Mouse (Mus musculus) G1E (cell line): ENCODE measurements at regions not wholly inside any gene's neighbourhood (a gene's known extent, or its start where the extent isn't known, plus 50 kb on each side); places are given as distances from the start of the nearest gene placed in this dataset.

Experiments
- ATAC-seq: 2 replicates; pipeline ENCODE4 v1.8.0; 2016; ENCODE audit warnings: mild to moderate bottlenecking; ENCODE audit not compliant: insufficient number of reproducible peaks, poor library complexity, low FRiP score, severe bottlenecking; ENCODE audit errors: extremely low read depth
- DNase-seq: peaks from one replicate; pipeline ENCODE4 v3.0.0; 2012; ENCODE audit warnings: low spot score
- H3K27me3 ChIP-seq: 2 replicates; pipeline ENCODE4 v1.6.1; 2012; ENCODE audit warnings: mild to moderate bottlenecking, low read length, inconsistent platforms; ENCODE audit not compliant: insufficient read depth
- H3K36me3 ChIP-seq: replicated peaks from 2 replicates; pipeline ENCODE3; 2012; ENCODE audit warnings: mild to moderate bottlenecking, inconsistent platforms
- H3K4me1 ChIP-seq: 2 replicates; pipeline ENCODE4 v1.6.1; 2012; ENCODE audit warnings: low read depth, low read length, inconsistent platforms, mixed read lengths; ENCODE audit not compliant: insufficient read depth
- H3K4me3 ChIP-seq: 2 replicates; pipeline ENCODE4 v1.5.1; 2012; ENCODE audit warnings: low read depth, mild to moderate bottlenecking, inconsistent platforms, low read length, moderate library complexity, mixed read lengths
- H3K9me3 ChIP-seq: replicated peaks from 2 replicates; pipeline ENCODE4 v1.6.1; 2012; ENCODE audit warnings: inconsistent platforms
- CTCF ChIP-seq: IDR thresholded peaks from 2 replicates; pipeline ENCODE4 v1.5.1; 2012; ENCODE audit warnings: low read depth, low read length, inconsistent platforms, mixed read lengths
- GATA1 ChIP-seq: IDR thresholded peaks from 2 replicates; pipeline ENCODE4 v1.6.1; 2012; ENCODE audit warnings: borderline replicate concordance, low read length, inconsistent platforms, mixed read lengths
- GATA2 ChIP-seq: IDR thresholded peaks from 2 replicates; pipeline ENCODE4 v1.6.1; 2012; ENCODE audit warnings: low read depth, low read length, inconsistent platforms, borderline replicate concordance
- POLR2AphosphoS5 ChIP-seq: IDR thresholded peaks from 2 replicates; pipeline ENCODE4 v1.6.1; 2012; ENCODE audit warnings: low read depth, low read length, inconsistent platforms; ENCODE audit not compliant: insufficient replicate concordance
- TAL1 ChIP-seq: conservative IDR thresholded peaks from 2 replicates; pipeline ENCODE4 v1.6.1; 2012; ENCODE audit warnings: low read depth, low read length, inconsistent platforms, mixed read lengths

DNA sequence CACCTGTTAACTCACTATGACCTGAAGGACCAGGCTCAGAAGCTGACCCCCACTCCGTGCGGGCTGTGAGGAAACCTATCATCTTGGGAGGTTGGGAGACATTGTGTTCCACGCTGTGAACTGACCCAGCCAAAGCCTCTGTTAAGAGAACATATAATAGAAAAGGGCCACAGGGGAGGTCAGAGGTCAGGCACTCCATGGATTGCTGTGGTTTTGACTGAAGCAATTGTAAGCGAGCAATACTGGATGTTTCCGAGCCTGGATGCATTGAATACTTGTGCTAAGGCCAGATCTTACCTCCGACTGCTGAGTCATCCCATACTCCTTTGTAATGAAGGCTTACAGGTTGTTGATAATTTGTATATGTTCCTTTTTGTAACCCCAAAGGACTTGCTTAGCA, 101.0 kb downstream of the Tmx1 start:
- DNase-seq, result no peak
- H3K4me3 ChIP-seq, result no peak overlapping the region
- no peak for TF ChIP-seq TAL1
- no peaks in the 10 kb centered on the region for H3K4me1 ChIP-seq
- peaks cover 14% of the 10 kb centered on the region for H3K27me3 ChIP-seq
- no peak for ATAC-seq
- H3K36me3 ChIP-seq, result no peaks in the 10 kb centered on the region
- no peaks in the 10 kb centered on the region for H3K9me3 ChIP-seq

DNA sequence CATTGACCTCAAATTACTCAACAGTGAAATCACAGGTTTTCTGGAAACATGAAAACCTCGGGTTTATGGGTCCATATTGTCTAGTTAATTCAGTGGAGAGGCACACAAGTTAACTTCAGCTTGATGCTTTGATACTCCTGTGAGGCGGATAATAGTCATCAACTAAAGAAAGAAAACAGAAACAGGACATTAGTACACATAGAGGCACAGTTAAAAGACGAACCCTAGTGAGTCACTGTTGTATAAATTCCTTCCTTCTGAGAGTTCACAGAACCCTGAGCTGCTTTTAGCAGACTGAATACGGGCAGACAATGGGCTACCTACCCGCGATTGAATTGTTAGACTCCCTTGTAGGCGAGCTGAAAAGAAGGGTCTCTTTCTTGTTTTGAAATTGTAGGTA, 101.7 kb downstream of the Tmx1 start:
- ATAC-seq (no peak), DNase-seq (no peak)
- no peak overlapping the region for H3K4me3 ChIP-seq
- H3K9me3 ChIP-seq, result no peaks in the 10 kb centered on the region
- H3K36me3 ChIP-seq, result no peaks in the 10 kb centered on the region
- H3K4me1 ChIP-seq, result no peaks in the 10 kb centered on the region
- TF ChIP-seq CTCF (no peak), POLR2AphosphoS5 (no peak), GATA1 (no peak), TAL1 (no peak), GATA2 (no peak)
- peaks cover 14% of the 10 kb centered on the region for H3K27me3 ChIP-seq

DNA sequence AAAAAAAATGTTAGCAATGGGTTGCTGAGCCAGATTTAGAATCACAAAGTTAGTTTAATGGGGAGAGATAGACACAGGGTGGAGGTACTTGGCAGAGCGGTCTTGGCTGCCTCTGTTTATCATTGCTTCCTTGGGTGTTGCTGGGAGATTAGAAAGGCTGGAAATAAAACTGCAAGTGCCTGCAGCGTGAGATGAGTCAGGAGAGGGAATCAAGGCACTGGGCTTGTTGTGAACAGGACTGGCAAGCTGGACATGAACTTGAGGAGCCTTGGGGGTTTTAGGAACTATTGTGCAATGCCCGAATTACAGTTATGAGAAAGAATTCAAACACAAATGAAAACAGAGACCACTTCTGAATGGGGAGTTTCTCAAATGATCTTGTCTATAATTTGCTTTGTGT, 102.8 kb downstream of the Tmx1 start:
- TF ChIP-seq GATA2 (no peak), GATA1 (no peak), TAL1 (no peak), POLR2AphosphoS5 (no peak), CTCF (no peak)
- DNase-seq (no peak), ATAC-seq (no peak)
- H3K27me3 ChIP-seq, result peaks cover 14% of the 10 kb centered on the region
- no peak overlapping the region for H3K4me3 ChIP-seq
- H3K9me3 ChIP-seq, result no peaks in the 10 kb centered on the region
- H3K4me1 ChIP-seq, result no peaks in the 10 kb centered on the region
- H3K36me3 ChIP-seq, result no peaks in the 10 kb centered on the region

DNA sequence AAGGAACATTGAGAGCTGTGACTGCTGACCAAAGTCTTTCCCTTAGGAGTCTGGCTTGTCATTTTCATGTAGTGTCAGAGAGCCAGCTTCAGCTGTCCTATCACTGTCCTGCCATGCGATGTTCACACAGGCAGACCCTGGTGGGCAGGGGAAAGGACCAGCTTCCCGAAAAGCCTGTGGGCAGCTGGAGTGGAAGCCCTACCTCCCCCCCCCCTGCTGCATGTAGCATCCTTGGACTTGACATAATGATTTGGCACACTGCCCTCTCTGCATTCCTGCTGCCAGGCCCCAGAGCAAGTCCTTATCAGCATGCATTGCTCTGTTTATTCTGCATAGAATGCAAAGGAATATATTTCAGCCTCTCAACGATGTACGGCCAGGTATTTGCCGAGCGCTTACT, 103.9 kb downstream of the Tmx1 start:
- TF ChIP-seq GATA1 (no peak), POLR2AphosphoS5 (no peak), TAL1 (no peak), CTCF (no peak), GATA2 (no peak)
- no peaks in the 10 kb centered on the region for H3K9me3 ChIP-seq
- no peak for ATAC-seq

DNA sequence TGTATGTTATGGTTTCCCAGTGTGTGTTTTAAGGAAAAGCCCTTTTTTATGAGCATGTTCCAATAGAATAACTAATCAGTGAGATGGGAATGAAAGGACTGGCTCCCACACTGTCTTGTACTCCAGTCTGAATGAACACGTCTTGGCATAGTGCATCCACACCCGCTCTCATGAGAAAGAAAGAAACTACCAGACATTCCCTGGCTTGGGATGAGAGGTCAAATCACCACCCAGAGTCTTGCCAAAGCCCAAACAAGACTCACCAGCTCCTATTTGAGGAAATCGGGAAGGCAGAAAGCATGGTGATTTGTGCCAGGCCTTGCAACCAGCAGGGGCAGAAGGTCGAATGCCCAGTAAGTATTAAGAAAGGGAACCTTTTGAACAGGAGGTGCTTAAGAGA, 110.6 kb downstream of the Tmx1 start:
- H3K4me1 ChIP-seq, result no peaks in the 10 kb centered on the region
- H3K36me3 ChIP-seq, result no peaks in the 10 kb centered on the region
- TF ChIP-seq CTCF, result no peak
- no peak for TF ChIP-seq GATA2
- TF ChIP-seq POLR2AphosphoS5, result no peak
- TF ChIP-seq TAL1, result no peak
- no peak for TF ChIP-seq GATA1
- ATAC-seq (no peak), DNase-seq (no peak)
- no peak overlapping the region for H3K4me3 ChIP-seq
- H3K9me3 ChIP-seq, result no peaks in the 10 kb centered on the region
- H3K27me3 ChIP-seq, result peaks cover 3% of the 10 kb centered on the region; the same call in 1 of the 2 replicates

More for the DNA sequence above, 103.9 kb downstream of the Tmx1 start:
- no peak for DNase-seq
- Histone ChIP-seq H3K36me3 (no peaks in the 10 kb centered on the region), H3K27me3 (peaks cover 10% of the 10 kb centered on the region; the same call in 1 of the 2 replicates), H3K4me3 (no peak overlapping the region), H3K4me1 (no peaks in the 10 kb centered on the region)

DNA sequence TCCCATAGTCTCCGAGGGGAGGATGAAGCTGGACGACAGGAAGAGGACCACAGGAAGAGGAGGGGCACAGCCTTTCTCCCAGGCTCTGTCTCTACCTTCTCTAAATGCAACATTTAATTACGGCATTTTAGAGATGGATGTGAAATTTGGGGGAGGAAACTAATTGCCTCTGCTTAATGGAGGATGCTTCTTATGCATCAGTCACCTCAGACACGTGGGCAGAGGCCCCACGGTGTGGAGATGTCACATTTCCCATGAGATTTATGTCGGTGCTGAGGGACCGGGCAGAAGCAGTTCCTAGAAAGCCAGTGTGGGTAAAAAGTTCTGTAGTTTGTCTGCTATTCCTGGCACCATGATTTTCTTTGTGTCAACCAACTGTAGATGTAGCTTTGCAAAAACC, 122.8 kb downstream of the Tmx1 start:
- no peaks in the 10 kb centered on the region for H3K4me1 ChIP-seq
- no peak for ATAC-seq
- no peaks in the 10 kb centered on the region for H3K36me3 ChIP-seq
- no peak overlapping the region for H3K4me3 ChIP-seq
- TF ChIP-seq GATA2 (no peak), POLR2AphosphoS5 (no peak), CTCF (no peak), GATA1 (no peak), TAL1 (no peak)
- no peaks in the 10 kb centered on the region for H3K9me3 ChIP-seq
- H3K27me3 ChIP-seq, result peaks cover 4% of the 10 kb centered on the region; the same call in 1 of the 2 replicates
- no peak for DNase-seq

DNA sequence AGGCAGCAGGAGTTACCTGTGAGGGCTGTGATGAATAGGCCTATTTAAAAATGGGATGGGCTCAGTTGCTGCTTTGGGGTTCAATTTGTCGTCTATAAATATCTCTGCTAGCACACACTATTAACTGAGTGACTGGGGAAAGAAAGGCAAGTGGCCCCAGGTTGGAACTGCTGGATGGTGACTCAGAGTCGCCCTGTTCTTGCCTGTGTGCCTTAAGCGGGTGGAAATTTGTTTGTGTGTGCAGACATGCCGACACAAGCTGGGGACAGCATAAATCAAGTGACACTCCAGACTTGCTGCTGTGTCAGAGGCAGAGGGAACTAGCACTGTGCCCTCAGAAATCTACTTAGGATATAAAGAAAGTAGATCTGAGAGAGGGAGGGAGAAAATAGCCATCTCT, 124.9 kb downstream of the Tmx1 start:
- no peaks in the 10 kb centered on the region for H3K36me3 ChIP-seq
- peaks cover 5% of the 10 kb centered on the region; the same call in 1 of the 2 replicates for H3K27me3 ChIP-seq
- ATAC-seq (no peak), DNase-seq (no peak)
- H3K9me3 ChIP-seq, result no peaks in the 10 kb centered on the region
- H3K4me1 ChIP-seq, result no peaks in the 10 kb centered on the region
- no peak overlapping the region for H3K4me3 ChIP-seq
- TF ChIP-seq POLR2AphosphoS5, result no peak
